17 mouse cellular contexts compared by ENCODE assay signal in the genomic region with DNA sequence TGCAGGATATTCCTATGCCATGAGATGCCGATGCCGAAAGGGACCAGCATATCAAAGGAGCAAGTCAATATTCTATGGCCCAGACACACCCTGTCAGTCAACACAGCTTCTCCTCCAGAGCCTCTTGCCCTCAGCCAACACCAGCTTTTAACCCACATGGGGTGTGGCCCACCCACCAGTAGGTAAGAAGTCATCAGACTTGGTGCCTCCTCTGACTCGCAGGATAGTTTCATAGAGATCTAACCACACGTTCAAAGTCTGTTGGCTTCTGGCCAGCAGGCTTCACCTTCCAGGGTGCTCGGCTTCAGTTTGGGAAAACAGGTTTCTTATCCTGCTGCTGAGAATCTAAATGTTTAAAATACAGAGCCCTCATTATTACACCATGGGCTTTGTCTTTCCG.
DNase-seq lines count a peak whose midpoint lies in the region; ATAC-seq and TF ChIP-seq lines count a peak whose summit lies in the region.
"Had no signal": no experiment of that assay in that cellular context is flagged by ENCODE, and none has a peak within 500 bp of the region (broad histone marks: within the 10 kb centered on the region; RNA-seq: fewer than 3 reads in every experiment).

No protein-coding gene starts in this region.

- H3K27me3 ChIP-seq in liver, postnatal 0 days (ENCODE audit: insufficient read depth, low read length) = no peaks in the 10 kb centered on the region
- H3K27me3 ChIP-seq in liver, embryonic 11.5 days (replicated peaks; ENCODE audit: control insufficient read depth, insufficient read depth, low read length) = no peaks in the 10 kb centered on the region
- H3K27me3 ChIP-seq in embryonic facial prominence, embryonic 15.5 days = no peaks in the 10 kb centered on the region
- no peaks in the 10 kb centered on the region for H3K27me3 ChIP-seq in stomach, embryonic 14.5 days (ENCODE audit: control insufficient read depth, insufficient read depth, low read length)

- no peak for TF ChIP-seq CTCF in liver, postnatal 0 days (IDR thresholded peaks at IDR 0.05; ENCODE audit: low read depth)

- no peak overlapping the region for H3K27ac ChIP-seq in liver, postnatal 0 days (ENCODE audit: low read depth)
- no peak overlapping the region for H3K27ac ChIP-seq in liver, embryonic 11.5 days (ENCODE audit: low read depth, low read length)
- no peak overlapping the region; the same call in 1 of the 2 replicates for H3K27ac ChIP-seq in embryonic facial prominence, embryonic 15.5 days (replicated peaks)
- H3K27ac ChIP-seq in stomach, embryonic 14.5 days (ENCODE audit: low read length) = no peak overlapping the region; the same call in 1 of the 2 replicates
- H3K27ac ChIP-seq: hindbrain, postnatal 0 days; liver, embryonic 14.5 days; midbrain, embryonic 10.5 days had no signal

- DNase-seq in liver, postnatal 0 days = peak; percentile 54
- DNase-seq in liver, embryonic 11.5 days (ENCODE audit: low spot score) = no peak
- peak; percentile 22 to 43 for DNase-seq in kidney, adult 8-10 months
- DNase-seq: cerebellum, adult 11 months; heart, postnatal 14 days; right cerebral cortex, postnatal 14 days; thymus, postnatal 4 days had no signal

- H3K9ac ChIP-seq in liver, postnatal 0 days (replicated peaks) = no peak overlapping the region
- H3K9ac ChIP-seq in liver, embryonic 11.5 days (ENCODE audit: low read depth, low read length) = no peak overlapping the region
- H3K9ac ChIP-seq in embryonic facial prominence, embryonic 15.5 days = no peak overlapping the region
- H3K9ac ChIP-seq in stomach, embryonic 14.5 days (replicated peaks; ENCODE audit: low read depth, low read length) = no peak overlapping the region
- H3K9ac ChIP-seq: liver, embryonic 14.5 days had no signal

- no peak for TF ChIP-seq EP300 in liver, postnatal 0 days (IDR thresholded peaks at IDR 0.05; ENCODE audit: low read depth)

- 57% methylated on average over 6 of the region's 6 CpGs for WGBS in liver, postnatal 0 days (ENCODE audit: insufficient replicate concordance)
- WGBS in liver, embryonic 11.5 days = 79% methylated on average over 6 of the region's 6 CpGs
- WGBS in embryonic facial prominence, embryonic 15.5 days = 55% methylated on average over 6 of the region's 6 CpGs
- WGBS in stomach, embryonic 14.5 days = 49% methylated on average over 6 of the region's 6 CpGs

- no peaks in the 10 kb centered on the region for H3K9me3 ChIP-seq in liver, postnatal 0 days (ENCODE audit: low read length)
- no peaks in the 10 kb centered on the region for H3K9me3 ChIP-seq in liver, embryonic 11.5 days (ENCODE audit: control insufficient read depth, low read length)
- no peaks in the 10 kb centered on the region for H3K9me3 ChIP-seq in embryonic facial prominence, embryonic 15.5 days (replicated peaks)
- no peaks in the 10 kb centered on the region for H3K9me3 ChIP-seq in stomach, embryonic 14.5 days (ENCODE audit: control insufficient read depth, low read depth, low read length)
- H3K9me3 ChIP-seq: midbrain, embryonic 10.5 days had no signal

- H3K36me3 ChIP-seq in liver, postnatal 0 days (replicated peaks; ENCODE audit: insufficient read depth, low read length) = no peaks in the 10 kb centered on the region
- H3K36me3 ChIP-seq in liver, embryonic 11.5 days (ENCODE audit: control insufficient read depth, insufficient read depth, low read length) = no peaks in the 10 kb centered on the region
- H3K36me3 ChIP-seq in embryonic facial prominence, embryonic 15.5 days = no peaks in the 10 kb centered on the region
- no peaks in the 10 kb centered on the region for H3K36me3 ChIP-seq in stomach, embryonic 14.5 days (ENCODE audit: control insufficient read depth, insufficient read depth, low read length)
- H3K36me3 ChIP-seq: midbrain, embryonic 10.5 days had no signal

- H3K4me2 ChIP-seq in liver, postnatal 0 days (ENCODE audit: low read depth, low read length) = no peak overlapping the region
- H3K4me2 ChIP-seq in liver, embryonic 11.5 days = no peak overlapping the region
- H3K4me2 ChIP-seq in embryonic facial prominence, embryonic 15.5 days (replicated peaks) = no peak overlapping the region
- no peak overlapping the region for H3K4me2 ChIP-seq in stomach, embryonic 14.5 days (replicated peaks; ENCODE audit: low read depth, low read length)

- H3K4me1 ChIP-seq in liver, postnatal 0 days (ENCODE audit: insufficient read depth) = peaks cover 20% of the 10 kb centered on the region
- H3K4me1 ChIP-seq in liver, embryonic 11.5 days (replicated peaks; ENCODE audit: control insufficient read depth, insufficient read depth, low read length) = peaks cover 4% of the 10 kb centered on the region; the same call in 1 of the 2 replicates
- H3K4me1 ChIP-seq in embryonic facial prominence, embryonic 15.5 days = no peaks in the 10 kb centered on the region
- H3K4me1 ChIP-seq in stomach, embryonic 14.5 days (ENCODE audit: control insufficient read depth, insufficient read depth, low read length) = peaks cover 3% of the 10 kb centered on the region; the same call in 1 of the 2 replicates
- H3K4me1 ChIP-seq: midbrain, embryonic 10.5 days had no signal

- H3K4me3 ChIP-seq in liver, postnatal 0 days (ENCODE audit: low read depth, low read length) = no peak overlapping the region
- no peak overlapping the region for H3K4me3 ChIP-seq in liver, embryonic 11.5 days (ENCODE audit: low read depth, low read length)
- no peak overlapping the region for H3K4me3 ChIP-seq in embryonic facial prominence, embryonic 15.5 days (replicated peaks)
- no peak overlapping the region for H3K4me3 ChIP-seq in stomach, embryonic 14.5 days (ENCODE audit: low read depth, low read length)
- H3K4me3 ChIP-seq: midbrain, embryonic 10.5 days; myocyte had no signal

- ATAC-seq in liver, postnatal 0 days = peak; percentile 52; the same call in 1 of the 2 replicates
- no peak for ATAC-seq in liver, embryonic 11.5 days (replicated peaks; ENCODE audit: low FRiP score)
- ATAC-seq in embryonic facial prominence, embryonic 15.5 days (ENCODE audit: insufficient number of reproducible peaks, low FRiP score, low TSS enrichment, low read depth) = peak; percentile 29; the same call in 1 of the 2 replicates
- peak; percentile 83 for ATAC-seq in stomach, embryonic 14.5 days (ENCODE audit: insufficient number of reproducible peaks, insufficient read depth, low FRiP score, low read depth)
- ATAC-seq in CD4-positive, CD25-positive, alpha-beta regulatory T cell, adult 4 months = no peak
- ATAC-seq in megakaryocyte, adult 5-6 weeks (ENCODE audit: poor library complexity, severe bottlenecking) = no peak
- ATAC-seq: activated CD4-positive, CD25-positive, alpha-beta regulatory T cell, adult 4 months; forebrain, embryonic 14.5 days; hindbrain, postnatal 0 days had no signal

Comparison
In these comparisons a context has a peak if more than half of its experiments do, and no peak if none do; other contexts are left out.
1. ATAC-seq: peak in liver, postnatal 0 days (single experiment), embryonic facial prominence, embryonic 15.5 days (single experiment) and stomach, embryonic 14.5 days (single experiment); none in liver, embryonic 11.5 days (single experiment), CD4-positive, CD25-positive, alpha-beta regulatory T cell, adult 4 months (single experiment) and megakaryocyte, adult 5-6 weeks (single experiment).